Mouse (Mus musculus): ENCODE data around the gene Apbb2. TPM values are rescaled to one million over a fixed set of nuclear protein-coding genes. Genes with fewer than 3 reads are reported as not detected.
A peak's percentile ranks its signal among the peaks of the same experiment; 100 is the strongest.

The Apbb2 gene
- polyA plus RNA-seq, 1 experiment from 2014 or later = 69.5 TPM

DNA sequence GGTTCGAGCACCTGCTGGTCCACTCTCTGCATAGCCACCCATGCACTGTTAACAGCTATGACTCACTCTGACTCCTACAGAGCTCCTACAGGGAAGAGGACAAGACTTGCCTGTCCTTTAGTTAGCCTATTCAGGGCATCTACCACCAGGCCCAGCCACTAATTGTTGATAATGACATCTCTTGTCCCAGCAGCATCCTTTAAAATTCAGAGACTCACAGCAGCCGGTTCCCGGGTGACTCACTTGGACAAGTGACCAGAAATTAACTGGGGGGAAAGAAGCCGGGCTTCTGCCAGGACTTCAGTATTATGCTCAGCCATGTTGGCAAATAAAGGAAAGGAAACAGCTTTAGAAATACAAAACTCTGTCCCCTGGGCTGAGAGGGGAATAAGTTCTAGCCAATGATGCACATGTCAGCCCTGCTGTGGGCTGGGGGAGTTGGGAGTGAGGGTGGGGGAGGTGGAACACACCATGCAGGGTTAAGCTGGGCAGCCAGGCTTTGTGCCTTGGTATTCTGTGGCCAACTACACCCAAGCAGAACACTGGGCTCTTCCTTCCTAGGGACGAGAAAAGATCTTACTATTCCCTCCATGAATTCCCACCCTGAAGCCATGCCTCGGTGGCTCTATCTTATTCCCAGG lies 233.7 kb downstream of the Apbb2 start:
- Histone ChIP-seq H3K9me3 (no peaks in the 10 kb centered on the region), H3K9ac (replicated peaks) (no peak overlapping the region), H3K27me3 (no peaks in the 10 kb centered on the region), H3K4me2 (replicated peaks) (no peak overlapping the region), H3K27ac (replicated peaks) (no peak overlapping the region), H3K4me1 (0 out of 2 replicates have a peak, but pooled peaks cover 2% of the 10 kb centered on the region), H3K4me3 (no peak overlapping the region), H3K36me3 (no peaks in the 10 kb centered on the region)
- 77% methylated on average over 6 of the region's 6 CpGs for WGBS
- ATAC-seq (ENCODE audit: low FRiP score, low read depth) = no peak

DNA sequence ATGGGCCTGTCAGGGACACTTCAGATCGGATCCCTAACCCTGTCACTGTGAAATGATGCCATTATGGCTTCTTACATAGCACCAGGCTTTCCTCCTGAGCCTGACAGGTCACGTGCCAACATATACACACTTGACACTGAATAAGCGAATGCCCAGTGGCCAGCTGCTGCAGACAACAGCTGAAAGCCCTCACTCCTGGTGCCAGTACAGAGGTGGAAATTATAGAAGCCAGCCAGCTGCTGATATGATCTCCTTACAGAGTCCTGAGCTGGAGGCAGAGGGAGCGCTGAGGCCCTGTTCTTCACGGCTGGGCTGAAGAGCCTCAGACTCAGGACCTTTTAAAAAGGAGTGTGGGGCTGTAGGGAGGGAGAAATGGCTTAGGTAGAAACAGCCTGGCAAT lies 234.5 kb downstream of the Apbb2 start:
- 88% methylated on average over 5 of the region's 5 CpGs for WGBS
- no peaks in the 10 kb centered on the region for H3K27me3 ChIP-seq
- H3K4me3 ChIP-seq = no peak overlapping the region
- H3K4me1 ChIP-seq = 0 out of 2 replicates have a peak, but pooled peaks cover 2% of the 10 kb centered on the region
- ATAC-seq (ENCODE audit: low FRiP score, low read depth) = no peak
- no peaks in the 10 kb centered on the region for H3K9me3 ChIP-seq
- H3K4me2 ChIP-seq (replicated peaks) = no peak overlapping the region
- no peak overlapping the region for H3K27ac ChIP-seq (replicated peaks)
- H3K9ac ChIP-seq (replicated peaks) = no peak overlapping the region
- H3K36me3 ChIP-seq = no peaks in the 10 kb centered on the region

DNA sequence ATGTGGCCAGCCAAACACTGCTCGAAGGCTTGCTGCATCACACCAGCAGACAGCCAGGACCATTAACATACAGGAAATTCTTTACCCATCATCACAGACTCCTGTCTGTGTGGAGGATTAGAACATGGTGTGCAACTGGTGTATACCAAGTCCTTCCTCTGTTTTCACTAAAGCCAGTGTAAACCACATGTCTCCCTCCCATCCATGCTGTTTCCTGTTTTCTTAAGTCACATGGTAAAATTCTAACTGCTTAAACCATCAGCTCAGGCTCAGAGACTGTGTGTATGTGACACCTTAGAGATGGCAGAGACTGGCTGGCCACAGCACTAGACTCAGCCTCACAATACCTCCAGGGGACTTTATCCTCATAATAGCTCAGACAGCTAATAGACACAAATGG lies 236.5 kb downstream of the Apbb2 start:
- Histone ChIP-seq H3K9ac (replicated peaks) (no peak overlapping the region), H3K4me3 (no peak overlapping the region), H3K27ac (replicated peaks) (no peak overlapping the region), H3K9me3 (no peaks in the 10 kb centered on the region), H3K36me3 (no peaks in the 10 kb centered on the region), H3K4me2 (replicated peaks) (no peak overlapping the region), H3K27me3 (no peaks in the 10 kb centered on the region), H3K4me1 (0 out of 2 replicates have a peak, but pooled peaks cover 2% of the 10 kb centered on the region)
- WGBS = 86% methylated on average over 1 of the region's 1 CpGs
- no peak for ATAC-seq (ENCODE audit: low FRiP score, low read depth)

DNA sequence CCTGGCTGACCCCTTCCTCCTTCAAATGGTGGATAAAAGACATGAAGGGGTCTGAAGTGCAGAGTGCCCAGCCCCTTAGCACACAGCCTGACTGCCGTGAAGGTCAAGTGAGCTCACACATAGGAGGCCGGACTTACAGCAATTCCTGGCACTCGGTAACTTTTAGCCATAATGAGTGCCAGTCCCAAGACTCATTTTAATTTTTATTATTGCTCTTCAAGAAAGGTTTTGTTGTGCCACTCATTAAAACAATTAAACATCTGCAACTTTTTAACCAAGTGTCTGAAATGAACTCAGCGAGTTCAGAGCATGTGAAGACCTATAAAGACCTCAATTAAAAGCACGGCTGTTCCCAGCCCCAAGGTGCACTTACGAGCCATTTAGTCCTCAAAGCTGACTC lies 239.6 kb downstream of the Apbb2 start:
- H3K9me3 ChIP-seq = no peaks in the 10 kb centered on the region
- H3K4me2 ChIP-seq (replicated peaks) = no peak overlapping the region
- peaks cover 3% of the 10 kb centered on the region; the same call in 1 of the 2 replicates for H3K4me1 ChIP-seq
- H3K27me3 ChIP-seq = no peaks in the 10 kb centered on the region
- H3K9ac ChIP-seq (replicated peaks) = no peak overlapping the region
- H3K36me3 ChIP-seq = no peaks in the 10 kb centered on the region
- no peak overlapping the region for H3K4me3 ChIP-seq
- no peak for ATAC-seq (ENCODE audit: low FRiP score, low read depth)
- 83% methylated on average over 6 of the region's 6 CpGs for WGBS
- no peak overlapping the region for H3K27ac ChIP-seq (replicated peaks)

DNA sequence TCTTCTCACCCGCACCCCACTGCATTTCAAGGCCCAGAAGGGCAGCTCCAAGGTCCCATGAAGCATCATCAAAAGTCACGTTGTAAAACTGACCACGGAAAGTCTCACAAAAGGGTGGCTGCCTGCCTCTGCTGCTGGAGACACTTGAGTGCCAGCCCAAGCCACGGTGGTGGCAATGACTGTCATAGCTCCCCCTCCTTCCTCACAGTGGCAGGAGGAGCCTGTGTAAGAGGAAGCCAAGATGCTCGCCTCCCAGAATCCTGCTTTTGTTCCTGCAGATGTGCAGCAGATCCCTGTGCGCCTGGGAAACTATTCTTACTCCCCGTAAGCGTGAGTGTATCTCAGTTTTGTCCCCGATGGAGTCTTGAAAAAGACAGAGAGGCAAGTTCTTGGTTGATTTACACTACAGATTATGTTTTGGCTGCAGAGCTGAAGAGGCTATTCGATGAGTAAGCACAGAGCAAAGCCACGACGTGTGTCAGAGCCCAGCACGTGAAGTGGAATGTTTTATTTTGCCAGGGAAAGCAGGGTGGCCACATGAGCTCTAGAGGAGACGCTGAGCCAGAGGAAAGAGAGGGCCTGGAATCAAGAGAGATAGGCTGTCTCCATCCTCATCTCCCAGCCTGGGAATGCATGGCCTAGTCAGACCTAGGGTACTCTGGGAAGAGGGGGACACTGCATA lies 241.9 kb downstream of the Apbb2 start:
- WGBS = 74% methylated on average over 14 of the region's 14 CpGs
- Histone ChIP-seq H3K9me3 (no peaks in the 10 kb centered on the region), H3K4me2 (replicated peaks) (no peak overlapping the region), H3K27me3 (no peaks in the 10 kb centered on the region), H3K27ac (replicated peaks) (no peak overlapping the region), H3K36me3 (no peaks in the 10 kb centered on the region), H3K4me1 (peaks cover 11% of the 10 kb centered on the region), H3K4me3 (no peak overlapping the region), H3K9ac (replicated peaks) (no peak overlapping the region)
- ATAC-seq (ENCODE audit: low FRiP score, low read depth) = no peak

DNA sequence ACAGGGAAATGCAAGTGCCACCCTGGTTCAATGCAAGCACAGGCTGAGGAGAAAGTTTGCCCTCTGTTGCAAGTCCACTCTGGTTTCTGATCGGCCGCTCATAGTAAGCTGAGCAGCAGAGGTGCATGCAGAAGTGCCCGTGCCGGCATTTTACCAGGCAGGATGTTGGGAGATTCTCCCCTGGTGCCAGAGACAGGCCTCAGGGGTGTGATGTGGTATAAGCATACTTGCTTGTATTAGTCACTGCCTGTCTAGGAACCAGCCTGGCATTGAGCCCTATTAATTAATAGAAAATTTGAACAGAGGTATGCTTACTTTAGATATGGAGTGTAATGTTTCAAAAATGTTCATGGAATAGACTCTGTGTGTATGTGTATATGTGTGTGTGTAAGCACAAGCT lies 244.2 kb downstream of the Apbb2 start:
- Histone ChIP-seq H3K9ac (replicated peaks) (no peak overlapping the region), H3K27ac (replicated peaks) (no peak overlapping the region), H3K4me1 (peaks cover 11% of the 10 kb centered on the region), H3K36me3 (no peaks in the 10 kb centered on the region), H3K27me3 (no peaks in the 10 kb centered on the region), H3K4me3 (no peak overlapping the region), H3K9me3 (no peaks in the 10 kb centered on the region), H3K4me2 (replicated peaks) (no peak overlapping the region)
- WGBS = 94% methylated on average over 4 of the region's 4 CpGs
- no peak for ATAC-seq (ENCODE audit: low FRiP score, low read depth)

DNA sequence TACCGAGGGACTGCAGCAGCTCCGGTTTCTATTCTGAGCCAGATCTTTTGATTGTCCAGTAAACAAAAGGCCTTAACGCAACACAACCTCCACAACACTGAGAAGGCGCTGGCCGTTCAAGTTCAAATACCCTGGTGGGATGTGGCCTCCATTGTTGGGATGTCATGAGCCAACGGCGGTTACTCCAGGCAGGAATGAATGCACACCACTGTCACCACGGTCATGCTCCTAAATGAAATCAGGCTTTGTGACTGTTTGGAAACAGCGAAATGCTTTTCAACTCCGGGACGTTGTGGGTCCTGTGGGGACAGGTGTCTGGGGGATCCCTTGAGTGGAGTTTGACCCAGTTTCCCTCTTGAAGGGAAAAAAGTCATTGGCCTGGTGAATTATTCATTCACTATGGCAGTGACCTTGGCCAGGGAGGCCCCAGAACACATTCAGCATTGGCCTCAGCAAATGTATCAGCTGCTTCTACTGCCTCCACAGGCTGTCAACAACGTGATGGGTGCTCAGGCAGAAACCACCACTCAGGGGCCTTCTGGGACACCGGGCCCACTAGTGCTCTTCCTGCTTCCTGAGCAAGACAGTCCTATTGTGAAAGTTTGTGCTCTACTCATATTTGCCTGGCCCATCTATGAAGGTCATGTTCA lies 244.9 kb downstream of the Apbb2 start:
- Histone ChIP-seq H3K27ac (replicated peaks) (no peak overlapping the region), H3K4me1 (peaks cover 11% of the 10 kb centered on the region)
- 42% methylated on average over 13 of the region's 13 CpGs for WGBS

DNA sequence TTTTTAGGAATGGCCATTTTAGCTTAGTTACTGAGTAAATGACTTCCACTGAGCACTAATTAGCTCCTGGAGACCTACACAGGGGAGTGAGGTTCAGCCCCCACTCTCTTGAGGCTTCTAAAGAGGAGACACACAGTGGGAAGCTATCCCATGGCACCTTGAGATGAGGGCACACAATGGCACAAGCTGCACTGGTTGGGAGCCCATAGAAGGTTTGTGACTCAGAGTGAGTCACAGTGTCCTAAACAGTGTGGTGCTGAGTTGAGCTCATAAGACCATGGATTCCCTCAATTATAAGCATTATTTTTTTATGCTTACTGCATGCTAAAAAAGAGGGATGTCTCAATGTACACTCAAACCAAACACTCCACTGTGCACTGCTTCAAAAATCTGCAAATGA lies 247.5 kb downstream of the Apbb2 start:
- Histone ChIP-seq H3K9me3 (no peaks in the 10 kb centered on the region), H3K9ac (replicated peaks) (no peak overlapping the region)

More for the DNA sequence above, 244.9 kb downstream of the Apbb2 start:
- Histone ChIP-seq H3K4me2 (replicated peaks) (no peak overlapping the region), H3K27me3 (no peaks in the 10 kb centered on the region), H3K4me3 (no peak overlapping the region), H3K36me3 (no peaks in the 10 kb centered on the region), H3K9ac (replicated peaks) (no peak overlapping the region), H3K9me3 (no peaks in the 10 kb centered on the region)
- no peak; the same call in 1 of the 2 replicates for ATAC-seq (ENCODE audit: low FRiP score, low read depth)

DNA sequence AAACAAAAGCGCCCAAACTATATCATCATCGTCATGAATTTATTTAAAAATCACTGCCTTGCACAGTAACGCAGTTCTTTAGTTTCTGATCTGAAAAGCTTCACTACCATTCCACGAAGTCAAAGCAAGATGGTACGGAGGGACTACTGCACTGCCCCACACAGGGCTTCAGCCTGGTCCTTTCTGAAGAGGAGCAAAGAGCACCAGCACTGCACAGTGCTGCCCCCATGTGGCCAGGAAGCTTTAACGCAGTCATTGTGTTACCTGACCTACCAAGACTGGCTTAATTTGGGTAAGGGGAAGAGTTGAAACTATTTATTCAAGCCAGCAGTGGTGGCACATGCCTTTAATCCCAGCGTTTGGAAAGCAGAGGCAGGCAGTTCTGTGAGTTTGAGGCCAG lies 249.6 kb downstream of the Apbb2 start:
- H3K9me3 ChIP-seq = no peaks in the 10 kb centered on the region
- H3K27me3 ChIP-seq = no peaks in the 10 kb centered on the region
- no peak overlapping the region for H3K4me2 ChIP-seq (replicated peaks)
- H3K9ac ChIP-seq (replicated peaks) = no peak overlapping the region
- peaks cover 23% of the 10 kb centered on the region for H3K4me1 ChIP-seq
- ATAC-seq (ENCODE audit: low FRiP score, low read depth) = no peak
- no peak overlapping the region for H3K27ac ChIP-seq (replicated peaks)
- no peaks in the 10 kb centered on the region for H3K36me3 ChIP-seq
- 40% methylated on average over 7 of the region's 7 CpGs for WGBS
- H3K4me3 ChIP-seq = no peak overlapping the region

More for the DNA sequence above, 247.5 kb downstream of the Apbb2 start:
- Histone ChIP-seq H3K4me3 (no peak overlapping the region), H3K27me3 (no peaks in the 10 kb centered on the region), H3K4me1 (peaks cover 23% of the 10 kb centered on the region), H3K27ac (replicated peaks) (no peak overlapping the region), H3K4me2 (replicated peaks) (no peak overlapping the region), H3K36me3 (no peaks in the 10 kb centered on the region)
- ATAC-seq (ENCODE audit: low FRiP score, low read depth) = no peak

DNA sequence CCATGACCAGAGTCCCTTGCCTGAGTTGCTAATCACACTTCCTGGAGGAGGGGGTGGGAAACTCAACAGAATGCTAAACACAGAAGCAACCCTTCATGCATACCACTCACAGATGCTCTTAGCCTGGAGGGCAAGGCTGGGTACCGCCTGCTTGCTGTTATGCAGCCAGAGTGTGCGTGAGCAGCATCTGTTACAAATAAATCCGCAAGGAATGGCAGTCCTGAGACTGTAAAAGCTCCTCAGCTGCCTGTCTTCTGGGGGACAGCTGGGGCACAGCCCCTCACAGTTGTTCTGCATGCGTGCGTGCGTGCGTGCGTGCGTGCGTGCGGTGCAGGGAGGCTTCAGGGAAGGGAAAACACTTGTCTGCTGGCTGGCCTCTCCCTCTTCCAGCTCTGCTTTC lies 250.9 kb downstream of the Apbb2 start:
- Histone ChIP-seq H3K27me3 (no peaks in the 10 kb centered on the region), H3K27ac (replicated peaks) (no peak overlapping the region; the same call in 1 of the 2 replicates), H3K36me3 (no peaks in the 10 kb centered on the region), H3K9ac (replicated peaks) (no peak overlapping the region), H3K4me2 (replicated peaks) (no peak overlapping the region), H3K4me1 (peaks cover 14% of the 10 kb centered on the region), H3K4me3 (no peak overlapping the region), H3K9me3 (no peaks in the 10 kb centered on the region)
- 61% methylated on average over 11 of the region's 11 CpGs for WGBS
- ATAC-seq (ENCODE audit: low FRiP score, low read depth) = peak; percentile 65

DNA sequence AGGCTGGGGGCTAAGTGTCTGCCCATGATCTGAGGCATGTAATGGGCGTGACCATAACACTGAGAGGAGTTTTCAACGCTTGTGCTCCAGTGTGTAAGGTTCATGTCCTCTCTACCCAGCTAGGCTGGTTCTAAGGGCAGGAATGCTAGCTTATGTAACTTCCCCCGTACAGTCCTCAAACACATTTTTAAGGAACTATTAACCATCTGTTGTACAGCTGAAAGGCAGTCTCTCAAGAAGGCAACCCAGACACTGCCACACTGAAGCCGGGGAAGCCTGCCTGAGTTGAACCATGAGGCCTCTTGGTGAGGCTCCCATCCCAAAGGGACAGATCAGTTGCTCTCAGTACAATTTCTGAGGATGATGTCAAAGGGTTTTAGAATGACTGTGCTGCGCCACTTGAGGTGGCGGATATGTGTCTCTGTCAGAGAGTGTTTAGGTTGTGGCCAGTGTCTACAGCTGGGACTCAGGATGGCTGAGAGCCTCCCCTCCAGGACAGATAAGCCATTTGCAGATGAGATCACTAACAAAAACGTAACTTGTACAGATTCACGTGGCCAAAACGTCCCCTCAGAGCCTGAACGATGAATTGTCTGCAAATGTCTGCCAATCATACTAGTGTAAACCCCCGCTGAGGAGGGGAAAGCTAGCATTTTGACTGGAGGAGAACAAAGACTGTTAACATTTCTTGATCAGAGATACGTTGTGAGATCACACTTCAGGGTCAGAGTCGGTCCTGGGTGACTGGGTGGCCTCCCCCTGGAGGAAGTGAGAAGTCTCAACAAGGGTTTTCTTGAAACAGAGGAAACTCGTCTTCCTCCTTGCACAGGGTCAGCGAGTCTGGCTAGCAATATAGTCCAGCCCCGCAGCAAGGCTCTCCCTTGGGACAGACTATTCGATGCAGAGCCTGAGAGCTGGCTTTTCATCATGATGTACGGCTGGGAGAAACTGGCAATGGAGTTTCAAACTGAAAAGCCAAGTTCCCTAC lies 255.0 kb downstream of the Apbb2 start:
- H3K4me2 ChIP-seq (replicated peaks) = no peak overlapping the region
- H3K9me3 ChIP-seq = no peaks in the 10 kb centered on the region
- no peaks in the 10 kb centered on the region; the same call in 1 of the 2 replicates for H3K36me3 ChIP-seq
- peaks cover 28% of the 10 kb centered on the region for H3K4me1 ChIP-seq
- 82% methylated on average over 18 of the region's 18 CpGs for WGBS
- no peak overlapping the region for H3K27ac ChIP-seq (replicated peaks)
- no peaks in the 10 kb centered on the region; the same call in 1 of the 2 replicates for H3K27me3 ChIP-seq
- ATAC-seq (ENCODE audit: low FRiP score, low read depth) = no peak
- no peak overlapping the region for H3K4me3 ChIP-seq
- H3K9ac ChIP-seq (replicated peaks) = no peak overlapping the region
